ENCODE assay signal across 8 mouse cellular contexts in genomic region chrX:48452931-48453673, GRCm38 (mm10). TPM values are rescaled to one million over a fixed set of nuclear protein-coding genes. Genes with fewer than 3 reads are reported as not detected.
A peak's percentile ranks its signal among the peaks of the same experiment; 100 is the strongest.
DNase-seq lines count a peak whose midpoint lies in the region; ATAC-seq and TF ChIP-seq lines count a peak whose summit lies in the region.

No protein-coding gene starts in this region.

- H3K4me1 ChIP-seq in erythroblast, embryonic 14.5 days (ENCODE audit: control insufficient read depth): peaks cover 25% of the 10 kb centered on the region
- no peaks in the 10 kb centered on the region for H3K4me1 ChIP-seq in hindbrain, postnatal 0 days (ENCODE audit: insufficient read depth, low read length)
- peaks cover 6% of the 10 kb centered on the region; the same call in 1 of the 2 replicates for H3K4me1 ChIP-seq in lung, embryonic 15.5 days
- peaks cover 17% of the 10 kb centered on the region; the same call in 1 of the 2 replicates for H3K4me1 ChIP-seq in small intestine, adult 2 months (ENCODE audit: control insufficient read depth, insufficient read depth, insufficient read length, low read length)

- WGBS in hindbrain, postnatal 0 days: 40% methylated on average over 49 of the region's 71 CpGs
- WGBS in lung, embryonic 15.5 days: 17% methylated on average over 48 of the region's 71 CpGs
- 18% methylated on average over 62 of the region's 71 CpGs for WGBS in small intestine, adult 2 months

- H3K27me3 ChIP-seq in erythroblast, embryonic 14.5 days (ENCODE audit: control insufficient read depth): peaks cover 35% of the 10 kb centered on the region
- no peaks in the 10 kb centered on the region for H3K27me3 ChIP-seq in hindbrain, postnatal 0 days (ENCODE audit: insufficient read depth, low read length)
- H3K27me3 ChIP-seq in lung, embryonic 15.5 days: no peaks in the 10 kb centered on the region; the same call in 1 of the 2 replicates
- H3K27me3 ChIP-seq in small intestine, adult 2 months (ENCODE audit: control insufficient read depth, insufficient read depth, low read length): no peaks in the 10 kb centered on the region

- DNase-seq in thymus, postnatal 4 days: peak; percentile 54
- no peak for DNase-seq in thymus, adult 18-20 months
- DNase-seq in hindbrain, postnatal 0 days (ENCODE audit: low spot score): no peak
- no peak for DNase-seq in ovary, adult 18-20 months (ENCODE audit: low spot score)
- no peak for DNase-seq in left cerebral cortex, postnatal 4 days

- ATAC-seq in hindbrain, postnatal 0 days: no peak
- ATAC-seq in lung, embryonic 15.5 days (ENCODE audit: borderline replicate concordance, extremely low read depth, low FRiP score, low TSS enrichment): no peak

- no peak overlapping the region for H3K9ac ChIP-seq in hindbrain, postnatal 0 days (replicated peaks; ENCODE audit: low read length)
- peak overlapping the region; percentile 49 for H3K9ac ChIP-seq in lung, embryonic 15.5 days

- peaks cover 9% of the 10 kb centered on the region for H3K9me3 ChIP-seq in erythroblast, embryonic 14.5 days (ENCODE audit: control insufficient read depth, low read length)
- no peaks in the 10 kb centered on the region for H3K9me3 ChIP-seq in hindbrain, postnatal 0 days (ENCODE audit: low read length)
- H3K9me3 ChIP-seq in lung, embryonic 15.5 days: no peaks in the 10 kb centered on the region

- intact Hi-C loops in left cerebral cortex, postnatal 4 days (cut with DNase I): no loop called here

- no peak overlapping the region for H3K27ac ChIP-seq in hindbrain, postnatal 0 days
- H3K27ac ChIP-seq in lung, embryonic 15.5 days: peak overlapping the region; percentile 73; the same call in 1 of the 2 replicates
- H3K27ac ChIP-seq in small intestine, adult 2 months (ENCODE audit: insufficient read depth, low read depth, low read length): peak overlapping the region; percentile 94

- H3K36me3 ChIP-seq in erythroblast, embryonic 14.5 days (ENCODE audit: control insufficient read depth): no peaks in the 10 kb centered on the region
- no peaks in the 10 kb centered on the region for H3K36me3 ChIP-seq in hindbrain, postnatal 0 days (ENCODE audit: insufficient read depth, low read length)
- no peaks in the 10 kb centered on the region for H3K36me3 ChIP-seq in lung, embryonic 15.5 days
- H3K36me3 ChIP-seq in small intestine, adult 2 months (ENCODE audit: control insufficient read depth, insufficient read depth, low read length): no peaks in the 10 kb centered on the region

- peak overlapping the region; percentile 72 for H3K4me3 ChIP-seq in erythroblast, embryonic 14.5 days (replicated peaks)
- peak overlapping the region; percentile 36 for H3K4me3 ChIP-seq in hindbrain, postnatal 0 days (ENCODE audit: low read length)
- peak overlapping the region; percentile 56 for H3K4me3 ChIP-seq in lung, embryonic 15.5 days
- H3K4me3 ChIP-seq in small intestine, adult 2 months (ENCODE audit: low read depth, low read length): peak overlapping the region; percentile 99

- peak overlapping the region; percentile 42 for H3K4me2 ChIP-seq in hindbrain, postnatal 0 days (ENCODE audit: low read depth, low read length)
- H3K4me2 ChIP-seq in lung, embryonic 15.5 days: peak overlapping the region; percentile 60

- TF ChIP-seq CTCF in hindbrain, postnatal 0 days (IDR thresholded peaks at IDR 0.05; ENCODE audit: low read depth): no peak
- no peak for TF ChIP-seq CTCF in small intestine, adult 2 months (IDR thresholded peaks at IDR 0.05; ENCODE audit: extremely low read depth, insufficient read length, insufficient replicate concordance, low read depth, low read length)

- 0 out of 2 replicates have a peak, but pooled peaks have one; percentile 13 for TF ChIP-seq POLR2A in small intestine, adult 2 months (IDR thresholded peaks at IDR 0.05; ENCODE audit: low read depth, low read length)

RNA-seq across cellular contexts. Expression of gene Elf4, which starts 9.8 kb away (rescaled TPM):
- polyA plus RNA-seq in erythroblast, embryonic 14.5 days (2012): 0.06 and 0.09 TPM in 2 replicates
- 0.78 and 1.5 TPM in 2 replicates for total RNA-seq in hindbrain, postnatal 0 days (2014; rRNA removed)
- polyA plus RNA-seq in hindbrain, postnatal 0 days (2015; fragmentation: Nextera tagmentation; extraction: Ambion mirVana): 0.32 and 0.34 TPM in 2 replicates
- polyA plus RNA-seq in lung, embryonic 15.5 days (2015; fragmentation: Nextera tagmentation; extraction: Ambion mirVana): 5.0 and 6.3 TPM in 2 replicates
- 12.3 and 36.8 TPM in 2 replicates for polyA plus RNA-seq in small intestine, adult 2 months (2012; rRNA removed)
- 1 to 10 TPM; 1.1 to 1.5 TPM for total RNA-seq in left cerebral cortex, postnatal 4 days (2021)

Comparison
In these comparisons a context has a peak if more than half of its experiments do, and no peak if none do; other contexts are left out.
1. H3K4me3 ChIP-seq: peak in every context shown above with its lines; median percentile 99 in small intestine, adult 2 months; 72 in erythroblast, embryonic 14.5 days; 56 in lung, embryonic 15.5 days; 36 in hindbrain, postnatal 0 days.